Mouse (Mus musculus): Measurements from ENCODE around the gene Emg1. TPM values are rescaled to one million over a fixed set of nuclear protein-coding genes. Genes with fewer than 3 reads are reported as not detected.
"Not testable (repeated sequence)": the region's sequence is repeated elsewhere in the genome, so short reads cannot be mapped to it uniquely, and the experiment has no call there.

The Emg1 gene
- polyA plus RNA-seq, 1 experiment from 2014 or later, result 100 TPM

- ATAC-seq (no peak), DNase-seq (ENCODE audit: low read depth, low spot score) (no peak)
- in situ Hi-C loops (cut with MboI; ENCODE audit: low pct_unique_long_range_greater_than_20kb), result no loop called here
- no peak for TF ChIP-seq CTCF (IDR thresholded peaks at IDR 0.05)
- POLR2A ChIA-PET, result interaction anchor here (1.4 kb wide), 1 partner anchor 8 kb away, joined by 6 read pairs; no protein-coding TSS in a partner anchor
- CTCF ChIA-PET, result interaction anchor here (0.8 to 5.3 kb wide), 3 partner anchors 8 to 22 kb away, joined by 3 to 25 read pairs (median 4); partner anchors contain the start of gene Lpcat3
- H3K27me3 ChIP-seq, result no peaks in the 10 kb centered on the region
Observed at GRCm38 (mm10) chr6:124685606-124686386, 26.2 kb downstream of the Emg1 start.

- DNase-seq (ENCODE audit: low read depth, low spot score), result peak; percentile 93
- ChIA-PET CTCF (interaction anchor here (0.9 to 5.3 kb wide), 6 partner anchors 10 to 21 kb away, joined by 3 to 25 read pairs (median 8); partner anchors contain the start of gene Lpcat3), POLR2A (interaction anchor here (1.4 to 2.3 kb wide), 3 partner anchors 10 to 22 kb away, joined by 3 to 7 read pairs (median 6); no protein-coding TSS in a partner anchor)
- peak; percentile 90 for ATAC-seq
- in situ Hi-C loops (cut with MboI; ENCODE audit: low pct_unique_long_range_greater_than_20kb), result no loop called here
- no peak for TF ChIP-seq CTCF (IDR thresholded peaks at IDR 0.05)
- no peaks in the 10 kb centered on the region for H3K27me3 ChIP-seq
Observed at GRCm38 (mm10) chr6:124683591-124684417, 28.2 kb downstream of the Emg1 start.

- in situ Hi-C loops (cut with MboI; ENCODE audit: low pct_unique_long_range_greater_than_20kb); H3K27me3 ChIP-seq: not testable (repeated sequence)
- CTCF ChIA-PET, result interaction anchor here (1.1 to 5.3 kb wide), 6 partner anchors 12 to 41 kb away, joined by 3 to 25 read pairs (median 6); partner anchors contain the start of gene Lpcat3
- ATAC-seq, result peak; percentile 60
- POLR2A ChIA-PET, result interaction anchor here (1.4 to 2.3 kb wide), 3 partner anchors 11 to 24 kb away, joined by 3 to 7 read pairs (median 6); no protein-coding TSS in a partner anchor
- peak; percentile 31 for DNase-seq (ENCODE audit: low read depth, low spot score)
Observed at GRCm38 (mm10) chr6:124682291-124682690, 29.7 kb downstream of the Emg1 start.

- in situ Hi-C loops (cut with MboI; ENCODE audit: low pct_unique_long_range_greater_than_20kb), result no loop called here
- DNase-seq (ENCODE audit: low read depth, low spot score) (no peak), ATAC-seq (no peak)
- ChIA-PET POLR2A (no interaction called here), CTCF (interaction anchor here (0.9 to 1.4 kb wide), 3 partner anchors 16 to 26 kb away, joined by 3 read pairs; no protein-coding TSS in a partner anchor)
- no peaks in the 10 kb centered on the region for H3K27me3 ChIP-seq
- TF ChIP-seq CTCF (IDR thresholded peaks at IDR 0.05), result no peak
Observed at GRCm38 (mm10) chr6:124679486-124679885, 32.5 kb downstream of the Emg1 start.

- no peaks in the 10 kb centered on the region for H3K27me3 ChIP-seq
- TF ChIP-seq CTCF (IDR thresholded peaks at IDR 0.05), result no peak
- POLR2A ChIA-PET, result no interaction called here
- in situ Hi-C loops (cut with MboI; ENCODE audit: low pct_unique_long_range_greater_than_20kb), result no loop called here
- DNase-seq (ENCODE audit: low read depth, low spot score) (no peak), ATAC-seq (no peak)
- CTCF ChIA-PET, result interaction anchor here (1.4 kb wide), 1 partner anchor 15 kb away, joined by 3 read pairs; no protein-coding TSS in a partner anchor
Observed at GRCm38 (mm10) chr6:124678769-124679168, 33.2 kb downstream of the Emg1 start.

- POLR2A ChIA-PET, result interaction anchor here (0.8 kb wide), 1 partner anchor 26 kb away, joined by 3 read pairs; no protein-coding TSS in a partner anchor
- H3K27me3 ChIP-seq, result no peaks in the 10 kb centered on the region
- no peak for TF ChIP-seq CTCF (IDR thresholded peaks at IDR 0.05)
- in situ Hi-C loops (cut with MboI; ENCODE audit: low pct_unique_long_range_greater_than_20kb), result no loop called here
- DNase-seq (ENCODE audit: low read depth, low spot score) (no peak), ATAC-seq (no peak)
- CTCF ChIA-PET, result no interaction called here
Observed at GRCm38 (mm10) chr6:124676171-124676570, 35.8 kb downstream of the Emg1 start.

GRCm38 (mm10) chr6:124674591-124674990 lies 37.4 kb downstream of the Emg1 start:
- no peaks in the 10 kb centered on the region for H3K27me3 ChIP-seq
- ATAC-seq, result no peak
- ChIA-PET CTCF (no interaction called here), POLR2A (no interaction called here)
- no peak for DNase-seq (ENCODE audit: low read depth, low spot score)
- no peak for TF ChIP-seq CTCF (IDR thresholded peaks at IDR 0.05)
- in situ Hi-C loops (cut with MboI; ENCODE audit: low pct_unique_long_range_greater_than_20kb), result no loop called here

- DNase-seq (ENCODE audit: low read depth, low spot score) (no peak), ATAC-seq (no peak)
- in situ Hi-C loops (cut with MboI; ENCODE audit: low pct_unique_long_range_greater_than_20kb), result no loop called here
- no peaks in the 10 kb centered on the region for H3K27me3 ChIP-seq
- ChIA-PET POLR2A (no interaction called here), CTCF (interaction anchor here (0.9 to 1.3 kb wide), 3 partner anchors 12 to 31 kb away, joined by 3 to 4 read pairs (median 3); no protein-coding TSS in a partner anchor)
- no peak for TF ChIP-seq CTCF (IDR thresholded peaks at IDR 0.05)
Observed at GRCm38 (mm10) chr6:124673619-124674018, 38.4 kb downstream of the Emg1 start.

- ATAC-seq, result peak; percentile 54
- in situ Hi-C loops (cut with MboI; ENCODE audit: low pct_unique_long_range_greater_than_20kb), result no loop called here
- POLR2A ChIA-PET, result no interaction called here
Observed at GRCm38 (mm10) chr6:124672100-124672499, 39.9 kb downstream of the Emg1 start.

GRCm38 (mm10) chr6:124670281-124670900 lies 41.6 kb downstream of the Emg1 start:
- DNase-seq (ENCODE audit: low read depth, low spot score), result no peak
- no peaks in the 10 kb centered on the region for H3K27me3 ChIP-seq
- TF ChIP-seq CTCF (IDR thresholded peaks at IDR 0.05), result no peak
- POLR2A ChIA-PET, result interaction anchor here (1.2 kb wide), 1 partner anchor 32 kb away, joined by 3 read pairs; no protein-coding TSS in a partner anchor
- in situ Hi-C loops (cut with MboI; ENCODE audit: low pct_unique_long_range_greater_than_20kb), result no loop called here
- CTCF ChIA-PET, result interaction anchor here (0.6 kb wide), 1 partner anchor 23 kb away, joined by 3 read pairs; no protein-coding TSS in a partner anchor
- no peak for ATAC-seq

More at GRCm38 (mm10) chr6:124672100-124672499, 39.9 kb downstream of the Emg1 start:
- no peak for TF ChIP-seq CTCF (IDR thresholded peaks at IDR 0.05)
- H3K27me3 ChIP-seq, result no peaks in the 10 kb centered on the region
- CTCF ChIA-PET, result interaction anchor here (0.8 to 1.5 kb wide), 5 partner anchors 9 to 42 kb away, joined by 3 to 4 read pairs (median 3); partner anchors contain the start of gene Lpcat3
- no peak for DNase-seq (ENCODE audit: low read depth, low spot score)

Data from Patski (cell line).